Mouse (Mus musculus) 3T3-L1 (cell line): Measurements from ENCODE around the gene Atxn7l2.

Source experiments
- DNase-seq: peaks from one replicate; pipeline ENCODE4 v3.0.0-alpha.2; 2015; ENCODE audit warnings: low read depth, low spot score

Gene Atxn7l2

DNA sequence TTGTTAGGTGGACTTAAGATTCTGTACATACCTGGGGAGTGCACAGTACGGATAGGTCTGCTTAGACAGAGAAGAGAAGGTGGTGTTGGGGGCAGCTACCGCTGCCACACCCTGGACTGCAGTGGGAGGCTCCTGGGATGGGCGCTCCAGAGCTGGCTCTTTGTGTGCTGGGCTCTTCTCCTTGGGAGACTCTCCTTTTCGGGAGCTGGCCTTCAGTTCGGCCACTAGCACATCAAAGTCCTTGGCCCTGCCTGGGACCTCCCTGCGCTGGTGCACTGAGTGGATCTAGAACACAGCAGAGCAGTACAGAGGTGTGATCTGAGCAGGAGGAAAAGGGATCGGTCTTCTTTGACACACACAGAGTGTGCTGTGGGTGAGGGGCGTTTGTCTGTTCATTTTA, 5.1 kb downstream of the Atxn7l2 start:
- no peak for DNase-seq

DNA sequence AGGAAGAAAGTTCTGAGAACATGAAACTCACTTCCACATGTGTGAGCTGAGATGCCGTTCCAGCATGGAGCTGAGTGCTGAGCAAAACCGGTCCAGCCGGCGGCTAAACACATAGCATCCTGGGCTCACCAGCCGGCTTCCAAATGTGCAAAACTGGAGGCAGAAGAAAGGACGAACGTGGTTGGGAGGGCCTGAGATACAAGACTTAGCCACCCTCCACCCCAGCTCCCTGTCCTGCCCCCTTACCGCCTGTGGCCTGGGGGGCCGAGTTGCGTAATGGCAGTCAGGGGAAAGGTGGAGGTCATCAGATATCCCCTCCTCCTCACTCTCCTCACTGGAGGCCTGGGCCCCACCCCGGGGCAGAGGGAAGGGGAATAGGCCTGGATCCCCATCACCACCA, 6.3 kb downstream of the Atxn7l2 start:
- no peak for DNase-seq

DNA sequence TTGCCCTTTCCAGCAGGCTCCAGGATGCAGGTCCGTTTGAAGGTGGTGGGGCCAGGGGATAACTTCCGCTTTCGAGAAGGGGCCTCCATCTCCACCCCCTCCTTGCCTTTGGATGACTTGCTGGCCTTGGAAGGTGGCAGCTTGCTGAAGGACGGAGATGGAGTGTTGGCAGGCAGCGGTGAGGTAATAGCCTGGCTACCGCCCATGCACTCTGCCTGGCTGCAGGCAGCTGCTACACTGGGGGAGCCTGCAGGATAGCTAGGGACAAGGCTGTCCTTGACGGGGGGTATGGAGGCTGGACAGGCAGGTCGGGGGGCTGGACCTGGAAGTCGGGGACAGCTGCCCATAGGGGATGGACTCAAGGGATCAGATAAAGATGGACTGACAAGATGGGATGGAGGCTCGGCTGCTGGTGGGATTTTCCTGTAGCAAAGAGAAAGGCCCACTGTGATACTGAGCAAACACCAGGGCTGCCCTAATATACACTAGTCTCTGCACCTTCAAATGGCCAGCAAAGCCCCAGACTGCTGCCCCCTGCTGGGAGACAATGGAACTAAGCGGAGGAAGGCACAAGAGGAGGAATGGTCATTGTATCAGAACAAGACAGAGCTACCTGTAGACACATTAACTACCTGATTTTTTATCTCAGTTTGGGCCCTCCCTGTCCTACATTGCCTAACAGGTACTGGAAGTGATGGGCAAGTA, 7.0 kb downstream of the Atxn7l2 start:
- DNase-seq: peak; percentile 84

DNA sequence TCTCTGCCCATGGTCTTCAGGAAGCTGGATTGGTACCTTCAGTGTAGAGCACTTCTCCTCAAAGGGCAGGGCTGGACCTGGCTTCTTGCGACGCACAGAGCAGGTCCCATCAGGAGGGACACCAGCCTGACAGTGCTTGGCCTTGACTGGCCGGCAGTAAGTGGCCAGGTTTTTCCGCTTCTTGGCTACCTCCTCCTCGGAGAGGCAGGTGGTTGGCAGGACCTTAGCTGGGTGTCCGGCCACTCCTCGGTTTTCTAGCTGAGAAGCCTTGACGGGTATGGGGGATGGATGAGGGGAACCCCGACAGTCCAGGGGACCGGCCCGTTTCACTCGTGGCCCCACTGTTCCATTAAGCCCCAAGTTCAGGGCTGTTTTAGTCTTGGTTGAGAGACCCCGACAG, 7.5 kb downstream of the Atxn7l2 start:
- DNase-seq: no peak

DNA sequence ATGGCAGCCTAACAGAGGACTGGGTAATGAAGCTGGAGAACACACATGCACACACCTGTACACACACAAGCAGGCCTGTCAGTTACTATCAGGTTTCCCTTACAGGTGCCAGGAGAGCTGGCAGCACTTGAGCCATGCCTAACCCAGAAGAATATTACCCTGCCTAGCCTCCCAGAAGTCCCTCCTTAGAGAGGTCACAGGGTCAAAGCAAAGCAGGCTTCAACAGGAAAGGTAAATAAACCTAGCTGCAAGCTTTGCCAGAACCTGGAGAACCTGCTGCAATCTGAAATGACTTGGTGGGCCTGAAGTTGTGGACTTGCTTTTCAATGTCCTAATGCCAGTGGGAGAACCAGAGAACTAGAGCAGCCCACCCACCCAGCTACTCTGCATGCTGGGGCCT, 8.2 kb downstream of the Atxn7l2 start:
- no peak for DNase-seq

DNA sequence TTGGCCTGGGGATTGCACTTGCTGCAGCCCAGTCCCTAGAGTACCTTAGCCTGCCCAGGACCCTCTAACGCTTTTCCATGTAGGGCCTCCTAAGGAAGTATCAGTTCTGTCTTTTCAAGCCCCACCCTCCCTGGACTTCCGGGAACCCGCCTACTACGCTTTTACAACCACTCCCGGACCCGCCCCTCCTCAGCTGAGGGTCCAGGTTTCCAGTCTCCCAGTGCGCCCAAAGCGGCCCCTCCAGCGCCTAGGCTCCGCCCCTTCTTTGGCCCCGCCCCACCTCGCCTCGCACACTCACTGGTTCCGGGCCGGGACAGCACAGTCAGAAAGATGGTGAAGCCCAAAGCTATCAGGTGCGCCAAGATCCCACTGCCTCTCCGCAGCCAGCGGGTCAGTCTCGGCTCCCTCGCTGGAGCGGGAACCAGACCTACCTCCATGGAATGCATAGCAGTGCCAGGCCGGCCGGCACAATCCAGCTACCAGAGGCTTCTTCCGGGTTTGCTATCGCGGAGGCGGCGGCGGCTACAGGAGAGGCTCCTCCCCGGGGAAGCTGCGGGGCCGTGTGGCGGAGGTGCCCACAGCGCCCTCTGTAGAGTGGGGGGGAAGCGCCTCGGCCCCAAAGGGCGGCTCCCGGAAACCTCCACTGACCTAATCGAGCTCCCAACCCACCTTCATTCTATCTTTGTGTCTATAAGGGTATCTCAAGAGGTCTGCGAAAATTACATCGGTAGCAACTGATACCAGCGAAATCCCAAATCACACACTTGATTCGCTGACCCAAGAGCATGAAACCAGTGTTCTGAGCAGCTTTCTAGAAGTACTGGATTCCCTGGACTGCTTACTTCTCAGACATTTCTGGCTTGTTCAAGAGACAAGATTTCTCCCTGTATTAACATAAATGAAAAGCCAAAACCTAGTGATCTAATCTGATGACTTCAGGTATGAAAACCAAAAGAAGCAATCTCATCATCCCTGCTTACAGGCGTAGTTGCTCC, 10.1 kb downstream of the Atxn7l2 start, which contains the start of gene Cyb561d1:
Gene Cyb561d1 (minus strand): TSS at position 884 of the 995 bp plus-strand sequence.
- peak; percentile 96 for DNase-seq

DNA sequence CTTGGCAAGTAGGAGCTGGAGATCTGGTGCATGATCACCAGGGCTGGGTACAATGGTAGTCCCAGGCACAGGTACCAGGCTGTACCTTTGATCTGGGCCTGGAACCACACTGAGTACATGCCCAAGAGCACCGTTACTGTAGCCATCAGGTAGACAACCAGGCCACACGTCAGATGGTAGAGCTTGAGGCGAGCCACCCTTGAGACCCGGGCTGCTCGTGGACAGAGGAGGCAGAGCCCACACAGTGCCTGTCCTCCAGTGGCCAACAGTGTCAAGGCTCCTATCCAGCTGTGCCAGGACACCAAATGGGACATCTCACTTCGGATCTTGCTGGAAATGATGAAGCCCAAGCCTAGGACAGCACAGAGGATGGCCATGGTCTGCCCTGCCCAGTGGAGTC, 11.5 kb downstream of the Atxn7l2 start:
- no peak for DNase-seq

DNA sequence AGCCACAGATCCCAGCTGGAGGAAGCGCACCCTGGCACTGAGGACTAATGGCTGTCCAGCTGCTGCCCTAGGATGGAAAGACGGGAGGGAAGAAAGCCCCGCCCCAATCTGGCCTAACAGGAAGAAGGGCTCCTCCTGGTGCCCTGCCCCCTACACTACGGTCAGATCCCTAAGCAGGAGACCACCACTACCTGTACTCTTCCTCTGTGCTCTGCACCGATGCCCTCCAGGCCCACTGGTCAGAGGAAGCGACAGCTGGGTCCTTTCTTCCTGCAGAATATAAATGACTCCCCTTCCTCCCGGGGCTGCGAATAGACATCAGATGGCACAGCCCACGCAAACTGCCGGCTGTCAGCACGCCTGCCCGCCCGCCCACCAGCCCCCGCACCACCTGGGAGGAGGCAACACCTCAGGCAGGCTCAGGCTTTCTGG, 13.7 kb downstream of the Atxn7l2 start:
- peak; percentile 30 for DNase-seq

DNA sequence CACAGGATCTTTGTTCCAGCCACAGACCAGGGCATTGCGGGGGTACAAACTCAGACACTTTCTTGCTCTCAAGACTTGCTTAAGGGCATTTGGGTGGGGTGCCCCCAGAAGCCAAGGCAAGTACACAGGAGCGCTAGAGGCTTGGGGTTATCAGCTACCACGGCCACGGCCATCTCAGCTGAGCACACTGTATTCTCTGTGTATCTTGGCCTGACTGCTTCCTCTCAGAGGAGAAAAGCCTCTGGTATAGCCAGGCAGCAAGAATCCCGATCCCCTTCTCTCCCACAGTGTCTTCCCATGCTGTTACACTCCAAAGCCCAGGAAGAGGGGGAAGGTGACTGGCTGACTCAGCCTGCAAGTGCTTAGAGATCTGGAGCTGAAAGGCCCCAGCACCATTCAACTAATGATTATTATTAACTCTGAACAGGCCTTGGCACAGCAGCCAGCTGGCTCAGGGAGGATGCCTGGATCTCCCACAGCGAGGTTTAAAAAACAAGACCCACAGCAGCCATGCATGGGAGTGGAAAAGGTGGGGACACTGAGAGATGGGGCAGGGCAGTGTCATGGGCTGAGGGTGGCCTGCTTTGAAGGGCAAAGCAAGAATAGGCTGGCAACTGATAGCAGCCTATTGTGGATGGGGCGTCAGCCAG, 14.7 kb downstream of the Atxn7l2 start:
- DNase-seq: no peak

DNA sequence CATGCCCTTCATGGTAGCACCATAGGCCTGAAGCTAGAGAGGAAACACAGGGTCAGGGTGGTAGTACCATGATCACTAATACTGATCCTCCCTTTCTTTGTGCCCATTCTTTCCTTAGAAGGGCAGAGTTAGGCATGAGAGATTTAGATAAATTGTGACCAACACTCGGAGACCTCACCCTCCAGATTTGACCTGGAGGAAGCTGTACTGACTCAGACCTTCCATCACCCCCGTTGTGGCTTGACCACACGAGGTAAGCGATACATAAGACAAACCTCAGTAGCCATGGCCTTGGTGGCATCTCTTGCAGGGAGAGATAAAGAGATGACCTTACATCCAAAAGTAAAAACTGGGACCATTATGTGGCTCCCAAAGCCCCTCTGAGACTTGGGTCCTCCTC, 15.4 kb downstream of the Atxn7l2 start:
- no peak for DNase-seq

DNA sequence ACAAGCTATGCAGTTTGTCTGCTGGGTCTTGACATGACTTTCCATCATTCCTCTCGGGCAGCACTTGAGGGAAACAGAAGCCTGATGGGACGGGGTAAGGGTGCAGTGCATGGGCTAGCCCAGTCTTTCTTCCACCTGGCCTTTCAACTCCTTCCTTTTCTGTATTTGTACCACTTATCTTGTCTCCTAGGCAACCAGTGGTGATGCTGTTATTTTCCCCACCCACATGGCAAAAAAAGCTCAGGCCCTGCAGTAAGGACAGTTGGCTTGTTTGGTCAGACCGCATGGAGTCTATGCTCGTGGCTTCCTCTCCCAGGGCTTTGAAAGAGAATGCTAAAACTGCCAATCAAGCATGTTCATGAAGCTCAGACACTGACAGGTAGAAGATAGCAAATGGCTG, 17.0 kb downstream of the Atxn7l2 start:
- DNase-seq: no peak

DNA sequence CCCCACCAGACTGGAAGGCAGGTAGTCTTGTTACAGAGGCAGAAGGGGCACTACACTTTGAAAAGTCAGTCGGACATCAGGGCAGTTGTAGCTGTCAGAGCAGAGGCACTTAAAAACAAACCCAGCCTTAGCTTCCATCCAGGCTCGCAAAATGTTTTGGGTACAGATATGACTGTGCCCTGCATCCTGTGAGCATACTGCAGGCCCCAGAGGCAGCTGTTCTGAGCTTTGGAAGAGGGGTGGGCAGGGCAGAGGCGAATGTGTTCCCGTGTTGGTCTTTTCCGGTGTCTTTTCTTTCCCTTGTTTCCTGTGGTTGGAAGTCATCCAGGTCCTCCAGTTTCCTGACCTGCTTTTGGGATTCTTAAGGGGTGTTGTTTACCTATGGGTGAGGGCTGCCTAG, 20.8 kb downstream of the Atxn7l2 start:
- DNase-seq: no peak

DNA sequence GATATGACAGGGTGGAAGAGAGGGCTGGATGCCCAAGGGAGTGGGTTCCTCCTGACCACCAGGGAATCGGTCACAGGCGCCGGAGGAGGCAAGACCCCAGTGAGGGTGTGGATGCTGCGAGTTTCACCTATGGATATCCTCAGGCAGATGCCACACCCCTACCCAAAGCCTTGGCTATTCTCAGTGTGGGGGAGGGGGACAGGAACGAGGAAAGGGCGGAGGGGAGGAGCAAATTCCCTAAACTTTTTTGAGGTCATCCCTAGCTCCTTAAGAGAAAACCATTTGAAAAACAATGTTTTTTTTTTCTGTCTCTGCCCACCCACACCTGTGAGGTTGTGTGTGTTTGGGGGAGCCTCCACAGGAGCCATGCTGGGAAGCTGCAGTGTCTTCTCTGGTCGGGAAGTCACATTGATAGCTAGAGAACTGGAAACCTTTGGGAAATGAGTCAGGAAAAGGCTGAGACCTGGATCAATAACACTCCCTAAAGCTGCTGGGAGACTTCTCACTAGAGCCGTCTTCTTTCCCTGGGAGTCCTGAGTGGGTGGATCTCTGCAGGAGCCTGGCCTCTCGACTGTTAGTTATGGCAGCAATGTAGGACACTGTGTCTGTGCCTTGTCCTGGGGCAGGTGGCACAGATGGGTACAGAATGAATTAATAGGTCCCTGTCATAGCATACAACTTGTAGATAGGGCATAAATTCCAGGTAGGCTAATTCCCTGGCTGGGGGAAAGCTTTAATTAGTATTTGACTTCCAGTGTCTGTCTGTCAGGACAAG, 21.8 kb downstream of the Atxn7l2 start:
- no peak for DNase-seq

DNA sequence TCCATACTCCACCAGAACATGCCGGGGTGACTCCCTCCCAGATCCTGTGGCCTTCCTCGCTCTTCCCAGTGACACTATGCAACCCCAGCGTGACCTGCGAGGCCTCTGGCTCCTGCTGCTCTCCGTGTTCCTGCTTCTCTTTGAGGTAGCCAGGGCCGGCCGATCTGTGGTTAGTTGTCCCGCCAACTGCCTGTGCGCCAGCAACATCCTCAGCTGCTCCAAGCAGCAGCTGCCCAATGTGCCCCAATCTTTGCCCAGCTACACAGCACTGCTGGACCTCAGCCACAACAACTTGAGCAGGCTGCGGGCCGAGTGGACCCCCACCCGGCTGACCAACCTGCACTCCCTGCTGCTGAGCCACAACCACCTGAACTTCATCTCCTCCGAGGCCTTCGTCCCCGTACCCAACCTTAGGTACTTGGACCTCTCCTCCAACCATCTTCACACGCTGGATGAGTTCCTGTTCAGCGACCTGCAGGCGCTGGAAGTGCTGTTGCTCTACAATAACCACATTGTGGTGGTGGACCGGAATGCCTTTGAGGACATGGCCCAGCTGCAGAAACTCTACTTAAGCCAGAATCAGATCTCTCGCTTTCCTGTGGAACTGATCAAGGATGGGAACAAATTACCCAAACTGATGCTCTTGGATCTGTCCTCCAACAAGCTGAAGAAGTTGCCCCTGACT, 23.5 kb downstream of the Atxn7l2 start:
- no peak for DNase-seq

DNA sequence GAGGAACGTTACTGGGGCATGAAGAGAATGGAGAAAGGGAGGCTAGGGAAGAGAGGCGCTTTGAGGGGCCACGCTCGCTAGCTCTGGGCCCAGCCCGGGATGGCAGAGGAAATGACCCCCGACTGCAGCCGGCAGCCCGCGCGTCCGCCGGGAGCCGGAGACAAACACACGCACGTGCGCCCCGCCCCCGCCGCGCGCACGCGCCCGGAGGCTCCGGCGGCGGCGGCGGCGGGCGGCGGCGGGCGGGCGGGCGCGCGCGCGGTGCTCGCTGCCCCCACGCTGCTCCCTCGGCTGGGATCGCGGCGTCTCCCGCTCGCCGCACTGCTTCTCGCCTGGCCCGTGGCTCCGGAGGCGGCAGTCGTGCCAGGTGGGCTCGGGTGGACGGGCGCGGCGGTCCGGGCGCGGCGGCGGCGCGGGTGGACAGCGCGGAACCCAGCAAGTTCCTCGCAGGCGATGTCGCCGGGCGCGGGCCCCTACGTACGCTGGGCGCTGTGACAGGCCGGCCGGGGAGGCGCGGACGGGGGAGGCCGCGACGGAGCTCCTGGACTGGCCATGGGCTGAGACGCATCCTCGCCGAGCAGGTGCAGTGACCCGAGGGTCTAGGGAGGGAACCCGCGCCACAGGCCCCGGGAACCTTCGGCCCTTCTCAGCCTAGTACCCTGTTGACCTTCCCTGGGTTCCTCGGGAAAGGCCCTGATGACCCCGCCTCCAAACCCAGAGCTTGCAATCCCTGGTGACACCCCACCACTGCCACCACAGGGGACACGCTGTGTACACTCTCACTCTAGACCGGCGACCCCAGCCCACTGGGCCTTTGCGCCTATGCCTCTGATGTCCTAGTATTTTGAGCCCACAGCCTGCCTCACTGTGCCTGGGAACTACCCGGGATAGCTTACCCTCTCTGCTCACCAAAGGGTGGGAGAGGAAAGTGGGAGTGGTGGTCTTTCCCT, 24.4 kb downstream of the Atxn7l2 start, which contains the start of gene Amigo1:
Gene Amigo1 (plus strand): TSS at position 238 of the 950 bp plus-strand sequence.
- DNase-seq: no peak

DNA sequence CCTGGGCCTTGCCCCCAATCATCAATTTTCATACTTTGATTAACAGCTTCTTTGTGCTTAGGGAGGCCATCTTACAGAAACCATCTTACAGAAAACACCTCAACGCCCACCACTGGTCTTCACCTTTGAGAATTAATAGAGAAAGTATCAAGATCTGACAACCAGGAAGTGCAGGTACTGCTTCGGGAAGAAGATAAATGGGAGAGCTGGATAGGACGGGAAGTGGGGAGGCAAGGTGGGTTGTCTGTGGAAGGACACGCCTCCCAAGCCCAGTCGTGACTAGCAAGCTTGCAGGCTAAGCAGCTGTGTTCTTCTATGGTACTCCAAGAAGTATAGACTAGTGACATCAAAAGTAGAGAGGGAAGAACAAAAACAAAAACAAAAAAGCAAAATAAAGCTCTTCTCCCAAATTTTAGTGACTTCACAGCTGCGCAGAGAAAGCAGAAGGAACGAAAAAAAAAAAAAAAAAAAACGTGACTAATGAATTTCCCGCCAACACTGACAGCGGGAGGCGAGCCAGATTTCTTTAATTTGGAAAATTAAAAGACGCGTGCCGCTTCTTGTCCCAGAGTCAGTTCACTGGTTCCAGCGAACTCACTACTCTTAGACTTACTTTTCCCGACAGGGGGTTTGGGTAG, 25.2 kb downstream of the Atxn7l2 start:
- DNase-seq: no peak

DNA sequence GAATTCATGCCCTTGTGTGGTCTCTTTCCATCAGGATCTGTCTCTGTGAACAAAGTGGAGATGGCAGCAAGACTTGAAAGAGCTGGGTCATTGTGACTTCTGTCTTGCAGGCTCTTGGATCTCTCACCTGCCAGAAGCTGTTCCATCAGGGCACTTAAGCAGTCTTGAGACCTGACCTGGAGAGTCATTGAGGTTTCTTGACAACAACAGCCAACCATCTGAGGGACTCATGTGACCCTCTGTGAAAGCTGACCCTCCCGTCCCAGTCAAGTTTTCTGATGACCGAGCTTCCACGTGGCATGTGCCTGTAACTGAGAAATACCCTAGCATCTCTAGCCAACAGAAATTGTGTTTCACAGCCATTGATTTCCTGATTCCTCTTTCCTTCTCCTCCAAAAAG, 26.0 kb downstream of the Atxn7l2 start:
- no peak for DNase-seq

DNA sequence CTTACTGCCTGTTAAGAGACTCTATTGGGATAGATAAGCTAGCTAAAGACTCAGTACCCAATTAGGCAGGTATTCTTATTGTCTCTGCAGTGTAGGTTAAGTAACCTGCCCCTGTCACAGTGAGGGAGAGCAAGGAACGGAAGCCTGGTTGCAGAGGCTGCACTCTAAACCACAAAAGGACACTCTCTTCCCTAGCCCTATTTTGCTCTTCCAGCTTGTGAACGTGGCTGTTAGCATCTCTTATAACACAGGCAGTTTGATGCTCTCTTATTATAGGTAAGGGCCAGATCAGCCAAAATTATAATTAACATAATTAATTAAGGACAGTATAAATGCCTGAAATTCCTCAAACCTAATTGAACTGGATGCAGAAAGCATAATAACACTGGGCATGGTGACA, 30.2 kb downstream of the Atxn7l2 start:
- no peak for DNase-seq
